Mouse (Mus musculus): ENCODE data around the gene Trim65.

DNA sequence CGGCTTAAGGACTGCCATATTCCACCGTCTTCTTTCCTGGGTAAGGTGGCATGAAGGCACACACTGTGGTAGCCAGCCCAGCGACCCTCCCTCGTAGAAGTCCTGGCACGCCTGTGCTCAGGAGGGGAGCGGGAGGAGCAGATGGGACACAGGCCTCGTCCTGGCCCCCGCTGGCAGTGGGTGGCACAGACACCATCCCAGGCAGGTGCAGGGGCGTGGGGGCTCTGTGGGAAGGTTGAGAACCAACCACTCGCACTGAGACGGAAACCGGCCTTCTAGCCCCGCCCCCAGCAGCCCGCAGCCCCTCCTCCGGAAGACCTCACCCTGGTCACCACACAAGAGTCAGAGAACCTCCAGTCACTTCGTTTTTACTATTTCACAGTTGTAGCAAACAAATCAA is 52.7 kb downstream of the Trim65 start:
- TF ChIP-seq POLR2A (IDR thresholded peaks at IDR 0.05; ENCODE audit: low read depth, low read length) (no peak), CTCF (IDR thresholded peaks at IDR 0.05; ENCODE audit: extremely low read depth, insufficient read length, insufficient replicate concordance, low read depth, low read length) (no peak)
